Mouse (Mus musculus): Measurements from ENCODE around the gene Sdhb. TPM values are rescaled to one million over a fixed set of nuclear protein-coding genes. Genes with fewer than 3 reads are reported as not detected.

Gene Sdhb
- polyA plus RNA-seq, 1 experiment from 2014 or later: 438 TPM

DNA sequence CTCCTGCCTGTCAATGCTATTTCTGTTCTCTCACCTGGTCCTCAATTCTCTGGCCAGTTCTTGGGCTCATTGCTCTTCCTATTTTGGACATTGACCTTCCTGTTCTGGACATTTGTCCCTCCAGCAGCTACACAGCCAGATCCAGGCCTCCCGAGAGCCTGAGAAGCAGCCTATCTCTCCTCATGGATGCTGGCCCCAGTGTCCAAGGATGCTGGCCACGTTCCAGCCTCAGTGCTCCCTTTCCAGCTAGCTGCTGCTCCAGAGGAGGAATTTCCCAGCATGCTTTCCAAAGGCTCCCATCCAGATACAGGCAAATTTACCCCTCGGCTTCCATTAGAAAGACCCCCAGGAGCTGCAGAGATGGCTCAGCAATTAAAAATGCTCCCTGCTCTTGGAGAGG is 10.4 kb upstream of the Sdhb start:
- no peaks in the 10 kb centered on the region for H3K36me3 ChIP-seq (replicated peaks)
- H3K9me3 ChIP-seq: no peaks in the 10 kb centered on the region
- 85% methylated on average over 3 of the region's 3 CpGs for WGBS
- H3K27ac ChIP-seq (replicated peaks): no peak overlapping the region
- H3K4me1 ChIP-seq: peaks cover 26% of the 10 kb centered on the region
- no peak for DNase-seq (ENCODE audit: low spot score)
- 0 out of 2 replicates have a peak, but pooled peaks cover 5% of the 10 kb centered on the region for H3K27me3 ChIP-seq (replicated peaks; ENCODE audit: low read depth, poor library complexity, severe bottlenecking)
- H3K4me3 ChIP-seq: no peak overlapping the region

DNA sequence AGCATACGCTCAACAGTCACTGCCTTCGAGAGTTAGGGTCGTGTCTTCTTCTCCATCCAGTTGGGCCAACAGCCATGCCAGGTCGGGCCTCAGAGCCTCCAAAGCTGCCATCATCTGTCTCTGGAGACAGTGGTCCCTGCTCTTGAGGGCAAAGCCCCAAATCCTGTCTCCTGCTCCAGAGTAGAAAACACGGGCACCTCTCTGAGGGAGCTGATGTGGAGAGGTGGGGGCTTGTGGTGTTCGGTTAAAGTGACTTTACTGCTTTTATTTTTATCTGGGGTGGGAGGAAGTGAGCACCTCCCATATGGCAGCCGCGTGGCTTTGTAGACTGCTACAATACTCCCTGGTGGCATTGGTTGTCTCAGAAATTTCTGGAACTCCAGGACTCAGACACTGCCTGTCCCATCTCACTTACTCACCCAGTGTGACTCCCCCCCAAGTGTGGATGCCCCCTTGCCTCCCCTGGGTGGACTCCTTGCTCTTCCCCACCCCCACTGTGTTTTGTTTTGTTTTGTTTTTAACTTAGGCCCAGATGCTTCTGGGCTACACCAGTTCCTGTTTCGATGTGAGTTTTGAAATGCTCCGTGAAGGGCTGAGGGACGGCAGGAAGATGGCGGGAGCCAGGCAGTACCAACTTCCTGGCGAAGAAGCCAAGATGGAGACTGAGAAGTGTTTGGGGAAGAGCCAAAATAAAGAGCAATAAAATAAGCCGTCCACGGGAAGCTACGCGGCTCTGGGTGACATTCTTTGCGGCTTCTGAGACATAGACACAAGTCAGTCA is 9.0 kb upstream of the Sdhb start:
- 89% methylated on average over 18 of the region's 18 CpGs for WGBS
- Histone ChIP-seq H3K9me3 (no peaks in the 10 kb centered on the region), H3K27ac (replicated peaks) (no peak overlapping the region)

DNA sequence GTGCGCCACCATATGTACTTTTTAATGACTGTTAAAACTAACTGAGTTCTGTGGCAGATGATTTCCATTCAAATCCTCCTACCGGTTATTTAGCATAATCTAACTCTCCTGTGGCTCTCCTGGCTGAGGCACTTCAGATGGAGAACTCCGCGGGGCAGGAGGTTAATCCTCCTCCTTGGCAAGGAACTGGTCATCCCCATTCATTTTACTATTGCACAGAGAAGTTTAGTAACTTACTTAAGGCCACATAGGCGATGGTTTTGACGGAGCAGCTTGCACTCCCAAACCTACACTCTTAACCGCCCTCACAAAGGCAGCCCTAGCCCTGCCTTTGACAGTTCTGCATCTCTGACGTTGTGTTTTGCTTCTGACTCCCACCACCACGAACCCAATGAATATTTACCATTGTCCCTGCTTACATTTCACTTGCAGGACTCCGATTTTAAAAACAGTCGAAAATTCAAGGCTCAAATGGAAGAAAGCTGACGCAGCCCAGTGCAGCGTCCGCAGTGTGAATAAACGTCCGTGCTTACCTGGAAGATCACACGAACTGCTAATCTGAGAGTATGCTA is 3.8 kb upstream of the Sdhb start:
- H3K27ac ChIP-seq (replicated peaks): peak overlapping the region; percentile 76
- peaks cover 14% of the 10 kb centered on the region; the same call in 1 of the 2 replicates for H3K27me3 ChIP-seq (replicated peaks; ENCODE audit: low read depth, poor library complexity, severe bottlenecking)
- peak overlapping the region; percentile 55 for H3K4me3 ChIP-seq
- no peaks in the 10 kb centered on the region for H3K36me3 ChIP-seq (replicated peaks)
- peaks cover 42% of the 10 kb centered on the region for H3K4me1 ChIP-seq
- DNase-seq (ENCODE audit: low spot score): no peak
- no peaks in the 10 kb centered on the region for H3K9me3 ChIP-seq
- WGBS: 7% methylated on average over 17 of the region's 17 CpGs

More for the DNA sequence above, 9.0 kb upstream of the Sdhb start:
- Histone ChIP-seq H3K4me1 (peaks cover 22% of the 10 kb centered on the region), H3K4me3 (no peak overlapping the region), H3K27me3 (replicated peaks; ENCODE audit: low read depth, poor library complexity, severe bottlenecking) (peaks cover 11% of the 10 kb centered on the region; the same call in 1 of the 2 replicates), H3K36me3 (replicated peaks) (no peaks in the 10 kb centered on the region)
- DNase-seq (ENCODE audit: low spot score): no peak

DNA sequence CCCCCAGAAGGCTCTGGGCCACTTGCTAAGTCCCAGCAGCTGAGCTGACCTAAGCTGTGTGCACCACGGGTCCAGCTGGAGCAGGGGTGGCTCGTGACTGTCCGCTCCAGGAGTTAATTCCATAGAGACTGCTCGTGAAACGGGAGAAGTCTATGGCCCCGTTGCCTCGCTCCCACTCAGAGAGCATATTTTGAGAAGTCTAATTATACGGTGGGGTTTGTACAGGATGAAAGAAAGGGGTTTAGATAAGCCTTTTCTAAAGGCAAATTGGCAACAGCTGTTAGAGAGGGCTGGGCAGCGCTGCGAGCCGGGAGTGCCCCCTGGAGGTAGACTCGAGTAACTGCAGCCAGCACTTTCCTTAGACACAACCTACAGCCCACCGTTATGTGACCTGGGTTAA is 3.3 kb upstream of the Sdhb start:
- under 1% methylated on average over 13 of the region's 13 CpGs for WGBS
- no peaks in the 10 kb centered on the region for H3K36me3 ChIP-seq (replicated peaks)
- peak; percentile 84 for DNase-seq (ENCODE audit: low spot score)
- H3K9me3 ChIP-seq: no peaks in the 10 kb centered on the region
- H3K4me3 ChIP-seq: peak overlapping the region; percentile 55
- H3K27ac ChIP-seq (replicated peaks): peak overlapping the region; percentile 76
- peaks cover 47% of the 10 kb centered on the region for H3K4me1 ChIP-seq
- H3K27me3 ChIP-seq (replicated peaks; ENCODE audit: low read depth, poor library complexity, severe bottlenecking): peaks cover 14% of the 10 kb centered on the region; the same call in 1 of the 2 replicates

DNA sequence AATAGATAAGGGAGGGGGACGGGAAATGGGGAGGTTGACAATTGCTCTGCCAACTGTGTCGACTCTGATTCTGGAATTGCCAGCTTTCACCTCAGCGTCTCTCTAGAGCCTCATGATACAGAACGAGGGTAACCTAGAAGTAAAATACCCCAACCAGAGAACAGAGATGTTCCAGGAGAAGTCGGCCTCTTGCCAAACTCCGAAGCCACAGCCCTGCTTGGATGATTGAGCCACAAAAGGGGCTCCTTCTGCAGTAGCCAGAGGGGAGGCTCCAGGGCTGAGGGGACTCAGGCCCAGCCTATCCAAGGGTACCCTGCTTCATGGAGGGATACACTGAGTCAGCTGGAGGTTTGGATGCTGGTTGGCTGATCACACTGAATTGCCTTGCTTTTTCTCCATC is 2.7 kb upstream of the Sdhb start:
- H3K36me3 ChIP-seq (replicated peaks): no peaks in the 10 kb centered on the region
- H3K4me3 ChIP-seq: no peak overlapping the region; the same call in 1 of the 2 replicates
- 64% methylated on average over 6 of the region's 6 CpGs for WGBS
- no peak for DNase-seq (ENCODE audit: low spot score)
- 0 out of 2 replicates have a peak overlapping the region, but pooled peaks have one; percentile 76 for H3K27ac ChIP-seq (replicated peaks)
- H3K4me1 ChIP-seq: peaks cover 53% of the 10 kb centered on the region
- no peaks in the 10 kb centered on the region for H3K9me3 ChIP-seq
- peaks cover 14% of the 10 kb centered on the region; the same call in 1 of the 2 replicates for H3K27me3 ChIP-seq (replicated peaks; ENCODE audit: low read depth, poor library complexity, severe bottlenecking)

DNA sequence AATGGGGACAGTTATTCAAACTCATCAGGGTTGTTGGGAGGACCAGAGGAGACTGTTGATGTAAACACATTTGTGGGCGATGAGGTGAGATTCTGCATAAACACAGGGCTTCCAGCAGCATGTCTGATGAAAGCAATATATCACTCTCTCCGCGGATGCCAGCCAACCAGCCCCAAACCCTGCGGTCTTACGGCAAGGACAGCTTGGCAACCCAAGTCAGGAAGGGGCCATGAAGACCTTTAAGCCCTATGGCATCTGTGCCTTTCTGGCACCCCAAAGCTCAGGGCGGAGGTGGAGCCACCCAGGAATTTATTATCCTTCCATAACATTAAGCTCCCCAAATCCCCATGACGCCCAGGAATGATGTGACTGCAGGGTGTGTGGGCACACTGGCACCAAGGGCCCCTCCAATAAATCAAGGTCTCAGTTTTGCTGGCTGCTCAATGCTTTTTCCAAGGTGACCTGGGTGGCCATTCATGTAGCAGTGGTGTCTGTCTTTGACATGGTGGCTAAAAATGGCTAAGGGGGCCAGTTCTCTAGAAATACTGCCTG is 1.8 kb upstream of the Sdhb start:
- Histone ChIP-seq H3K27me3 (replicated peaks; ENCODE audit: low read depth, poor library complexity, severe bottlenecking) (peaks cover 14% of the 10 kb centered on the region; the same call in 1 of the 2 replicates), H3K27ac (replicated peaks) (peak overlapping the region; percentile 1), H3K4me1 (peaks cover 55% of the 10 kb centered on the region), H3K4me3 (no peak overlapping the region), H3K36me3 (replicated peaks) (peaks cover 4% of the 10 kb centered on the region), H3K9me3 (no peaks in the 10 kb centered on the region)
- no peak for DNase-seq (ENCODE audit: low spot score)
- 91% methylated on average over 7 of the region's 7 CpGs for WGBS

DNA sequence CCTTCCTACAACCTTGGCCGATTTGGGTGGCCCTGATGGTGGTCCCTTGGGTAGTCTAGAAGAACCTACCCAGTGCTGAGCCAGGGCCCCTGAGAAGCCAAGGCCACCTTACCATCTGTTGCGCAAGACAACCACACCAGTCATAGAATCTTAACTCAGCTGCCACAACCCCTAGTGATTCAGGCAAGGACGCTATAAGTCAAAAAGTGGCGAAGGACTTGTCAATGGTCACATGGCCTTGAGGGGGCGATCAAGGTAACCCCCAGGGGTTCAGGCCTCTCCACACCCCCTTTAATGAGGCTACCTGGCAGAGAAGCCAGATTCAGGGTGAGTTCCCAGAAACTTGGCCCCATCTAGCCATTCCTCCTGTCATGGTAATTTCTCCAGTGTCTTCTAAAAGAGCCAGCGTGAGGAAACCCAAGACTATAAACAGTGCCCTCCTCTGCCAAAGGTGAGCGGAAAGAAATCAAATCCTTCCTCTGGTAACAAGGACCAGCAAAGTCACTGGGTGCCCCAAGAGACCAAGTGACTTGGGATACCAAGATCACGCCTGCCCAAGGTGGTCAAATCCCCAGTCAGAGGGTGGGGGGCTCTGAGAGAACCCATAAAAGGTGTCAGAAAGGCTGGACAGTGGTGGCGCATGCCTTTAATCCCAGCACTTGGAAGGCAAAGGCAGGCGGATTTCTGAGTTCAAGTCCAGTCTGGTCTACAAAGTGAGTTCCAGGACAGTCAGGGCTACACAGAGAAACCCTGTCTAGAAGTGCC is 1.1 kb upstream of the Sdhb start:
- H3K27me3 ChIP-seq (replicated peaks; ENCODE audit: low read depth, poor library complexity, severe bottlenecking): peaks cover 14% of the 10 kb centered on the region; the same call in 1 of the 2 replicates
- WGBS: 78% methylated on average over 10 of the region's 10 CpGs
- no peaks in the 10 kb centered on the region for H3K9me3 ChIP-seq
- DNase-seq (ENCODE audit: low spot score): no peak
- H3K36me3 ChIP-seq (replicated peaks): peaks cover 4% of the 10 kb centered on the region
- H3K4me1 ChIP-seq: peaks cover 55% of the 10 kb centered on the region
- peak overlapping the region; percentile 95 for H3K27ac ChIP-seq (replicated peaks)
- peak overlapping the region; percentile 93; the same call in 1 of the 2 replicates for H3K4me3 ChIP-seq

DNA sequence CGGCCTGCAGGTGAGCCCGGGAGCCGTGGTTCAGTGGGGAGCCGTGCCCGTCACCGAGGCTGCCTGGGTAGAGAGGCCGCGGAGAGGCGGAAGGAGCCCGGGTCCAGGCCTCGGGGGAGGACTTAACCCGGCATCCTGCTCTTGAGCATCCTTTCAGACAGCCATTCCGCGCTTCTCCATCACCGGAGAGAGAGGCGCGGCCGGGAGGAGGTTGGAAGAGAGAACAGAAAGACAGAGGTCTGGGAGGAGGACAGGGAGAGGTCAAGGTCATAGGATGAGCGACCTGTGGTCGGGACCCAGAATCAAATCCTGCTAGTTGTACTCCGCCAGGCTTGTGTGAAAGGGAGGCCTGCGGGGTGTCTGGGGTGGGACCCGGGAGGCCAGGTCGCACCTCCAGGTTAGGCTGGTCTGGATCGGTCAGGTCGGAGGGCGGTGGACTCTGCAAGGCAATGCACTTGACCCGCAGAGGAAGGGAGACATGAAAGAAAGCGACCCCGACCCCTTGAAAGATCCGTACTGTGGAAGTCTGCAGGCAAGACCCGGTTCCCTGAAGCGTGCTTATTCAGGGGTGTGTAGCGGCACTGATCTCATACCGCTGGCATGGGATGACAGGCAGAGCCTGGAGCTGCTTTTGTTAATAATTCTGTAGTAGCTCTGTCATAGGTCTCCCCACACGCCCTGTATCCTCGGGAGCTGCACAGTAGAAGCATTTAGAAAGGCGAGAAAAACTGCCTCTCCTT is 634 bp downstream of the Sdhb start:
- no peak for DNase-seq (ENCODE audit: low spot score)

DNA sequence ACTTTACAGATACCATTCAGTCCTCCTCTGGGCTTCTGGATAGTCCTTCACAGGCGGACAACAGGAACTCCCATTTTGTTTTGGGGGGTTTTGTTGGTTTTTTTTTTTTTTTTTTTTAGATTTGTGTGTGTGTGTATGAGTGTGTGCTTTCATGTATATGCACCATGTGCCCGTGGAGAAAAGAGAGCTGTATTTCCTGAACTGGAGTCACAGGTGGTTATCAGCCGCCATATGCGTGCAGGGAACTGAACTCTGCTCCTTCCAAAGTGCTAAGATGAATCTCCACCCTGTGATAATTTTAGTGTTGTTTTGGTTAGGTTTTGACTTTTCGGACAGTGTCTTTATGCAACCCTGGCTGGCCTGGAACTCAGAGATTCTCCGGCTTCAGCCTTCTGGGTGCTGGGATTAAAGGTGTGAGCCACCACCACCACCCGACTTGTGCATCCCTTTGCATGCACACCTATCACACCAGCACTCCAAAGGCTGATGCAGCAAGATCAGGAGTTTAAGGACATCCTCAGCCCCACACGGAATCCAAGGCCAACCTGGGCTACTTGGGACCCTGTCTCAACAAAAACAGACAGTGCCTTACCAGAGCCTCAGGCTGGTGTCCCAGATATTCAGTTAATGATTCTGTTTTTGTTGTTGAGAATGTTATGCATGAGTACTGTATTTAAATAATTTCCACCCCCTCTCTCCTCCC is 1.4 kb downstream of the Sdhb start:
- 79% methylated on average over 8 of the region's 8 CpGs for WGBS
- H3K9me3 ChIP-seq: no peaks in the 10 kb centered on the region
- H3K27me3 ChIP-seq (replicated peaks; ENCODE audit: low read depth, poor library complexity, severe bottlenecking): no peaks in the 10 kb centered on the region
- peaks cover 22% of the 10 kb centered on the region for H3K36me3 ChIP-seq (replicated peaks)
- H3K4me1 ChIP-seq: peaks cover 46% of the 10 kb centered on the region
- peak overlapping the region; percentile 95; the same call in 1 of the 2 replicates for H3K27ac ChIP-seq (replicated peaks)
- DNase-seq (ENCODE audit: low spot score): no peak
- peak overlapping the region; percentile 93 for H3K4me3 ChIP-seq

More for the DNA sequence above, 634 bp downstream of the Sdhb start:
- H3K36me3 ChIP-seq (replicated peaks): peaks cover 15% of the 10 kb centered on the region
- peak overlapping the region; percentile 95 for H3K27ac ChIP-seq (replicated peaks)
- H3K4me3 ChIP-seq: peak overlapping the region; percentile 93
- peaks cover 6% of the 10 kb centered on the region; the same call in 1 of the 2 replicates for H3K27me3 ChIP-seq (replicated peaks; ENCODE audit: low read depth, poor library complexity, severe bottlenecking)
- no peaks in the 10 kb centered on the region for H3K9me3 ChIP-seq
- peaks cover 54% of the 10 kb centered on the region for H3K4me1 ChIP-seq
- WGBS: 2% methylated on average over 38 of the region's 38 CpGs

DNA sequence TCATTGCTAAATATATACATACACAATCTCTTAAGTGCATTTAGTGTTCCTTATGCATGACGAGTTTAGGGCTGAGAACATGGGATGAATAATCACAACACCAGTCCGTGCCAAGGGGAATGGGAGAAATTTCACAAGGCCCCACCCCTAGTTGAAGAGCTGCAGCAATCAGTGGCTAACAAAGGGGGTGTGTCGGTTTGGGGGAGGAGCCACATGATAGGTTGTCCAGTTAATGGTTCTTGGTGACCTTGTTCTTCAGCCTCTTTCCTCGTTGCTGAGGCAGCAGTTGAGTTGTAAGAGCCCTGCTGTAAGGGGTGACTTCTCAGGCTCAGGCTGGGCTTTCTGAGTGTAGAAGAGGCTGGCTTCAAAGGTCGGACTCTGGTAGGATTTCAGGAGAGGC is 1.9 kb downstream of the Sdhb start:
- H3K4me1 ChIP-seq: peaks cover 41% of the 10 kb centered on the region
- H3K36me3 ChIP-seq (replicated peaks): peaks cover 28% of the 10 kb centered on the region
- WGBS: 48% methylated on average over 5 of the region's 5 CpGs
- H3K9me3 ChIP-seq: no peaks in the 10 kb centered on the region
- no peak overlapping the region for H3K27ac ChIP-seq (replicated peaks)
- no peak for DNase-seq (ENCODE audit: low spot score)
- peak overlapping the region; percentile 93 for H3K4me3 ChIP-seq
- no peaks in the 10 kb centered on the region for H3K27me3 ChIP-seq (replicated peaks; ENCODE audit: low read depth, poor library complexity, severe bottlenecking)

DNA sequence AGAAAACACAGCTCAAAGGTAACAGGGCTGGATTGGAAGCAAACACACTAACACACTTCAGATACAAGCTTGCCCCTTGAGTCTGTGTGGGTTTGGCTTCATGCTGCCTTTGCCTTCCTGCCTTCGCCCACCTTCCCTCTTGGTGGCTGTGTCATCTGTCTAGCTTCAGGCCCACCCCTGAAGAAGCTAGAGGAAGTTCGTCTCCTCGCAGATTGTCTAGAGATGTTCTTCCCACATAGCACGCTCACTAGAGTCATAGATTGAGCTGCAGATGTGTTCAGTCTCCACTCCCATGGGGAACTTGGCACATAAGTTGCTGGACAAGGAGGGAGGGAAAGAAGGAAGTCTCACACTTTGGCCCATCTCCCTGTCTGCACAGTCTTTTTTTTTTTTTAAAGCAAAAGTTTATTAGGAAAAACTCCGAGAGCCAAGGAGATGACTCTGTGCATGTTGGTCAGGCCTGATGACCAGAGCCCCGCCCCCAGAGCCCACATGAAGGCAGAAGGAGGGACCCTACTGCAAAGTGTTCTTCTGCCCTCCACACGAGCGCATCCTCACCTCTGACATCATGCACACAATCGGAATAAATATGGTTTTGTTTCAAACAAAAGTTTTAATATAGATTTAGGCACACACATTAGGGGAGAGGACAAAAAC is 3.1 kb downstream of the Sdhb start:
- no peaks in the 10 kb centered on the region for H3K27me3 ChIP-seq (replicated peaks; ENCODE audit: low read depth, poor library complexity, severe bottlenecking)
- H3K4me1 ChIP-seq: peaks cover 33% of the 10 kb centered on the region
- H3K9me3 ChIP-seq: no peaks in the 10 kb centered on the region
- H3K27ac ChIP-seq (replicated peaks): no peak overlapping the region
- H3K4me3 ChIP-seq: no peak overlapping the region
- 85% methylated on average over 9 of the region's 9 CpGs for WGBS
- no peak for DNase-seq (ENCODE audit: low spot score)
- peaks cover 38% of the 10 kb centered on the region for H3K36me3 ChIP-seq (replicated peaks)

Data from embryonic facial prominence, embryonic 10.5 days (tissue).